Mouse (Mus musculus): ENCODE results near the gene Yrdc. TPM values are rescaled to one million over a fixed set of nuclear protein-coding genes. Genes with fewer than 3 reads are reported as not detected.
A peak's percentile ranks its signal among the peaks of the same experiment; 100 is the strongest.

Yrdc gene
- total and polyA plus RNA-seq, 2 experiments from 2014 or later = 67.3 to 82.2 TPM

DNA sequence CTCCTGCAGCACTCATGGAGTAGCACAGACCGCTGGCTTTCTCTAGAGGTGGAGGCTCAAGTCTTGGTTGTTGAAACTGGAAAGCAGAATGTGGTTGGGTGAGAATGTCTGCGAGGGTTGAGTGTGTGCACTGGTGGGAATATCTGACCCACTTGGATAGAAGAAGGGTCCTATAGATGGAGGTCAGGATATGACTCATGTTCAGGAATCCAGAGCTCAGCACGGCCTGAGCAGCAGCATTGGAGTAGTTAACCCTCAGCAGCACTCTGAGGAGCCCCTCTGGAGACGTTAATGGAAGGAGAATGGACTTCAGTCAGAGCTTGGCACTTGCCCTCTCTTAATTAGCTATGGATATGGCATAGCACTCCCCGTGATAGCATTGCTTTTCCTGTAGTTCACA, 20.8 kb upstream of the Yrdc start:
- no peak for DNase-seq
- Histone ChIP-seq H3K27ac (ENCODE audit: low read depth, low read length) (no peak overlapping the region), H3K4me1 (ENCODE audit: insufficient read depth) (no peaks in the 10 kb centered on the region), H3K4me2 (ENCODE audit: low read depth) (no peak overlapping the region), H3K4me3 (ENCODE audit: low read depth, low read length) (no peak overlapping the region), H3K36me3 (ENCODE audit: insufficient read depth) (peaks cover 51% of the 10 kb centered on the region), H3K27me3 (ENCODE audit: insufficient read depth, low read length) (no peaks in the 10 kb centered on the region), H3K9me3 (ENCODE audit: low read length) (no peaks in the 10 kb centered on the region), H3K9ac (no peak overlapping the region)
- ATAC-seq = no peak
- TF ChIP-seq CTCF (IDR thresholded peaks at IDR 0.05; ENCODE audit: low read depth) = no peak
- WGBS = 88% methylated on average over 5 of the region's 5 CpGs

DNA sequence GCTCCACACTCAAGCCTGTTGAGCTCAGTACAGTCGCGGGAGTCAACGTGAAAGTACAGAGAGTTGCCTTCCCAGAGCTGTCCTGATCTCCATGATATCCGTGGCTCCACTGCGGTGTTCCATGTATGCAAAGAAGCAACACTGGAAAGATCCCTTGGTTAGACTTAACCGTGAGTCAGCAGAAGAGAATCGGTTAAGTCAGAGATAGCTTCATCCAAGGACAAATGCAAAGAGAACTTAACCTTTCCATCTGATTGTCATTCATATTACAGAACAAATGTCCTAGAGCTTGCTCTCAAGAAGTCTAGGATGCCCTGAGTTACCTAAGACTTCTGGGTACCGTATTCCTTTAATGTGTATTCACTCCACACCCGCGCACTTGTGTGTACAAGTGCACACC, 17.7 kb upstream of the Yrdc start:
- H3K27ac ChIP-seq (ENCODE audit: low read depth, low read length) = no peak overlapping the region
- peaks cover 47% of the 10 kb centered on the region for H3K36me3 ChIP-seq (ENCODE audit: insufficient read depth)
- DNase-seq = no peak
- no peak overlapping the region for H3K4me2 ChIP-seq (ENCODE audit: low read depth)
- 95% methylated on average over 10 of the region's 10 CpGs for WGBS
- no peak overlapping the region for H3K4me3 ChIP-seq (ENCODE audit: low read depth, low read length)
- H3K9me3 ChIP-seq (ENCODE audit: low read length) = no peaks in the 10 kb centered on the region
- no peak for ATAC-seq
- no peaks in the 10 kb centered on the region for H3K4me1 ChIP-seq (ENCODE audit: insufficient read depth)
- TF ChIP-seq CTCF (IDR thresholded peaks at IDR 0.05; ENCODE audit: low read depth) = no peak
- no peak overlapping the region for H3K9ac ChIP-seq
- H3K27me3 ChIP-seq (ENCODE audit: insufficient read depth, low read length) = no peaks in the 10 kb centered on the region

DNA sequence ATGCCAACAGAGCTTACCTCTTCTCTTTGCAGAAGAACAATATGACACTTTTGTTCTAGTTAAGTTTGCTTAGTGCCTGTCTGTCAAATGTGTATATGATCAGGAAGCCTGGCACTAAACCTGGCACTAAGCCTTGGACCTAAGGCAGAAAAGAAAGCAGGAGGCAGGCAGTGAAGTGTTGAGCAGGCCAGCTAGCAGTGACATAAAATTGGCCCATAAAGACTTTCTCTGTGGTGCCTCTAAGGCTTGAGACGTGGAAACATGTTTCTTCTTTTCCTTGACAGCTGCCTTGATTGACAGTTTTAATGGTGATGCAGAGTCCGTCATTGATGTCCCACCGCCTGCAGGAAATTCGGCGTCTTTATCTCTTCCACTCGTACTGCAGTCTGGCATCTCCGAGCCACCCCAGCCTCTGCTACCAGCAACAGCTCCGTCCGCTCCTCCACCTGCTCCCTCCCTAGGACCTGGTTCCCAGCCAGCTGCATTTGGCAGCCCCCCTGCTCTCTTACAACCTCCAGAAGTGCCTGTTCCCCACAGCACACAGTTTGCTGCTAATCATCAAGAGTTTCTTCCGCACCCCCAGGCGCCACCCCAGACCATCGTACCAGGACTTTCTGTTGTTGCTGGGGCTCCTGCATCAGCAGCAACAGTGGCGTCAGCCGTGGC, 12.3 kb upstream of the Yrdc start:
- WGBS = 62% methylated on average over 14 of the region's 14 CpGs

DNA sequence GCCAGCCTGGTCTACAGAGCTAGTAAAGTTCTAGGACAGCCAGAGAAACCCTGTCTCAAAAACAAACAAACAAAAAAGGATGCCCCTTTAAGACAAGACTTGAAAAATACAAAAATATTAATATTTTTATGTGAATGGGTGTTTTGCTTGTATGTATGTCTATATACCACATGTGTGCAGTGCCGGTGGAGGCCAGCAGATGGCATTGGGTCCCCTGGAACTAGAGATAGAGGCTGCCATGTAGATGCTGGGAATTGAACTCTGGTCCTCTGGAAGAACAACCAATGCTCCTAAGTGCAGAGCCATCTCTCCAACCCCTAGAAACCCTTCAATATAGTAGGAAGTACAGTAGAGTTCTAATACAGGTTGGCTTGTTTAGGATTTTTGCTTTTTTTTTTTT, 9.5 kb upstream of the Yrdc start:
- no peak overlapping the region for H3K9ac ChIP-seq
- no peak overlapping the region for H3K27ac ChIP-seq (ENCODE audit: low read depth, low read length)
- no peaks in the 10 kb centered on the region for H3K4me1 ChIP-seq (ENCODE audit: insufficient read depth)
- no peak for ATAC-seq
- H3K36me3 ChIP-seq (ENCODE audit: insufficient read depth) = peaks cover 41% of the 10 kb centered on the region
- no peak for DNase-seq
- 95% methylated on average over 1 of the region's 1 CpGs for WGBS
- no peaks in the 10 kb centered on the region for H3K27me3 ChIP-seq (ENCODE audit: insufficient read depth, low read length)
- peak; percentile 20; the same call in 1 of the 2 replicates for TF ChIP-seq CTCF (IDR thresholded peaks at IDR 0.05; ENCODE audit: low read depth)
- H3K4me3 ChIP-seq (ENCODE audit: low read depth, low read length) = no peak overlapping the region
- no peak overlapping the region for H3K4me2 ChIP-seq (ENCODE audit: low read depth)
- no peaks in the 10 kb centered on the region for H3K9me3 ChIP-seq (ENCODE audit: low read length)

More for the DNA sequence above, 12.3 kb upstream of the Yrdc start:
- Histone ChIP-seq H3K36me3 (ENCODE audit: insufficient read depth) (peaks cover 42% of the 10 kb centered on the region), H3K27me3 (ENCODE audit: insufficient read depth, low read length) (no peaks in the 10 kb centered on the region), H3K9ac (no peak overlapping the region), H3K4me2 (ENCODE audit: low read depth) (no peak overlapping the region), H3K4me3 (ENCODE audit: low read depth, low read length) (no peak overlapping the region), H3K9me3 (ENCODE audit: low read length) (no peaks in the 10 kb centered on the region), H3K4me1 (ENCODE audit: insufficient read depth) (no peaks in the 10 kb centered on the region), H3K27ac (ENCODE audit: low read depth, low read length) (no peak overlapping the region)
- DNase-seq = peak; percentile 29
- ATAC-seq = peak; percentile 77
- TF ChIP-seq CTCF (IDR thresholded peaks at IDR 0.05; ENCODE audit: low read depth) = no peak

DNA sequence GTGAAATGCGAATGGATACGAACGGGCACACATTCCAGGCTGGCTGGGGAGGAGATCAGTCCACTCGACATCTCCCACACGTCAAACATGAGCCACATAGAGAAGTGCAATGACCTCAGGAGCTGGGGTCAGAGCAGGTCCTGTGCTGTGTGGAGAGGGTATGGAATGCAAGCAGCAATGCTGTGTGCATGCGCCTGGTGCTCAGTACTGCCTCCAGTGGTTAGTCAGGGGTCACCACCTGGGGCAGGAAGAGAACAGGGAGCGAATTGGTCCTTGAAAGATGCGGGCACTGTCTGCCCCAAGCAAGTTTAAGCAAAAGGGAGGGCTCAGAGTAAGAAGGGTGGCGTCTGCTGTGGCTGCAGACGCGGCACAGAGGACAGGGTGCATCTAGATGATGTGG, 7.0 kb upstream of the Yrdc start:
- WGBS = 59% methylated on average over 11 of the region's 11 CpGs
- DNase-seq (no peak), ATAC-seq (peak; percentile 52)
- TF ChIP-seq CTCF (IDR thresholded peaks at IDR 0.05; ENCODE audit: low read depth) = peak; percentile 75
- Histone ChIP-seq H3K4me2 (ENCODE audit: low read depth) (no peak overlapping the region), H3K9me3 (ENCODE audit: low read length) (no peaks in the 10 kb centered on the region), H3K27ac (ENCODE audit: low read depth, low read length) (no peak overlapping the region), H3K9ac (no peak overlapping the region), H3K27me3 (ENCODE audit: insufficient read depth, low read length) (no peaks in the 10 kb centered on the region), H3K4me3 (ENCODE audit: low read depth, low read length) (no peak overlapping the region), H3K4me1 (ENCODE audit: insufficient read depth) (no peaks in the 10 kb centered on the region), H3K36me3 (ENCODE audit: insufficient read depth) (peaks cover 27% of the 10 kb centered on the region)

DNA sequence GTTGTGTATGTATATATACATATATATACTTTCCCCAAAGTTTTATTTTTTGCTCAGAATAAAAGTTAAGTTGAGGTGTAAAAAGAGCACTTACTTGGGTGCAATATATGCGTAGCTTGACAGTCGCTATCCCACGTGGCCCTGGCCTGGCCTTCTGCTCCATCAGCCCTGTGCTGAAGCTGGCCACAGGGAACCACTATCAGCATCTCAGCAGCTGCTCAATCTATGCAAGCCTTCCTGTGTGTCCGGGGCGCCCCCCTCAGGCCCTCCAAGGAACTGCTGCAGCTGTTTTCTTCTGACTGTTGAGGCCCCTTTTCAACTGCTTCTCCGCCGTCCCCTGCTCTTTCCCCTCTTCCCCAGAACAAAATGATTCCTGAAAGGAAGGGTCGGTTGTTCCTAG, 2.9 kb upstream of the Yrdc start:
- Histone ChIP-seq H3K27ac (ENCODE audit: low read depth, low read length) (no peak overlapping the region), H3K4me1 (ENCODE audit: insufficient read depth) (peaks cover 6% of the 10 kb centered on the region; the same call in 1 of the 2 replicates), H3K36me3 (ENCODE audit: insufficient read depth) (peaks cover 14% of the 10 kb centered on the region), H3K9ac (no peak overlapping the region), H3K4me3 (ENCODE audit: low read depth, low read length) (no peak overlapping the region), H3K27me3 (ENCODE audit: insufficient read depth, low read length) (no peaks in the 10 kb centered on the region), H3K4me2 (ENCODE audit: low read depth) (no peak overlapping the region), H3K9me3 (ENCODE audit: low read length) (no peaks in the 10 kb centered on the region)
- 4% methylated on average over 8 of the region's 8 CpGs for whole genome bisulfite sequencing
- peak; percentile 89 for TF ChIP-seq CTCF (IDR thresholded peaks at IDR 0.05; ENCODE audit: low read depth)
- ATAC-seq (0 out of 2 replicates have a peak, but pooled peaks have one; percentile 14), DNase-seq (peak; percentile 83)

DNA sequence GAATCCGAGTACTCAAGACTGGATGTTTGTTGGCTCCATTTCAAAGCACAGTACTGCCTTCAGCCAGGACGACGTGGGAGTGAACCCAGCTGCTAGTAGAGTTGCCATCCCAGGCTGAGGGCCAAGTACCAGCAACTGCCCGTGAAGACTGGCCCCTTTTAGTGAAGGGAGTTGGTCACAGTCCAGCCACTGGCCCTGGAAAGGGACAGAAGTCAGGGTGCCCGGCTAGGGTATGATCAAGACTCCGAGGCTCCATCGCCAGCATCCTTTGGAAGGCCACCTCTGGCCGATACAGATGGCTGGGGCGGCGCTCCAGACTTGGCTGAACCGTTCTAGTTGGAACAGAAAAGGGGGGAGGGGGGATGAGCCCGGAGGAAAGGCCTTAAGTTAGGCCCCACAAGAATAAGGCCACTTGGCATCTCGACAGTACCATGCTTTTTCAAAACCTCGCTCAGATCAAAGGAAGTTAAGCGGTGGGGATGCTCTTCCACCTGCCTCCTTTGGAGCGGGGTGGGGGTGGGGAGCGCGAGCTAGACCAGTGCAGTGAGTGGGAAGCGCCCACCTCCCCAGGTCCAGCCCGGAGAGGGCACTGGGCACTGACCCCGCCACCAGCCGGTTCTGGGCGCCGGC, 733 bp upstream of the Yrdc start:
- Histone ChIP-seq H3K9ac (peak overlapping the region; percentile 84), H3K27me3 (ENCODE audit: insufficient read depth, low read length) (no peaks in the 10 kb centered on the region), H3K27ac (ENCODE audit: low read depth, low read length) (peak overlapping the region; percentile 96), H3K4me3 (ENCODE audit: low read depth, low read length) (peak overlapping the region; percentile 71), H3K4me2 (ENCODE audit: low read depth) (peak overlapping the region; percentile 87), H3K36me3 (ENCODE audit: insufficient read depth) (peaks cover 16% of the 10 kb centered on the region), H3K4me1 (ENCODE audit: insufficient read depth) (peaks cover 6% of the 10 kb centered on the region; the same call in 1 of the 2 replicates), H3K9me3 (ENCODE audit: low read length) (no peaks in the 10 kb centered on the region)
- WGBS = 1% methylated on average over 24 of the region's 24 CpGs
- peak; percentile 59 for DNase-seq
- no peak for TF ChIP-seq CTCF (IDR thresholded peaks at IDR 0.05; ENCODE audit: low read depth)
- ATAC-seq = peak; percentile 18

All from forebrain, postnatal 0 days (tissue).